Mouse (Mus musculus): Measurements from ENCODE around the gene Hspa1a.

DNA sequence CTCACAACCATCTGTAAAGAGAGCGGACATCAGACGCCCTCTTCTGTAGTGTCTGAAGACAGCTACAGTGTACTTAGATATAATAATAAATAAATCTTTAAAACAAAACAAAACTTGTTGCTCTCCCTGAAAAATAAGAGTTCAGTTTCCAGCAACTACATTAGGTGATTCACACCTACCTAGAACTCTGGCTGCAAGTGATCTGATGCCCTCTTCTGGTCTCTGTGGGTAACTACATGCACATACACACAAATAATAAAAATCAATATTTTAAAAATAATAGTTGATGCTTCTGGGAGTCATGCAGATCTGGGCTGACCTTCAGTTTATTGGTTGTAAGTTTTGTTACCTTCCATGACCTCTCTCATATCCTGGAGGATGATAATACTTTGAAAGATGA, 12.3 kb upstream of the Hspa1a start:
- TF ChIP-seq CTCF (IDR thresholded peaks at IDR 0.05; ENCODE audit: insufficient read depth, low read depth, low read length): no peak
- TF ChIP-seq POLR2A (IDR thresholded peaks at IDR 0.05; ENCODE audit: insufficient read depth, low read depth, low read length): no peak

Data from olfactory bulb, adult 2 months (tissue).